In genomic region chr9:96437805-96438333, GRCm38 (mm10) we compare ENCODE assay signal across 9 mouse cellular contexts. TPM values are rescaled to one million over a fixed set of nuclear protein-coding genes. Genes with fewer than 3 reads are reported as not detected.
DNase-seq lines count a peak whose midpoint lies in the region; ATAC-seq and TF ChIP-seq lines count a peak whose summit lies in the region.
"Had no signal": no experiment of that assay in that cellular context is flagged by ENCODE, and none has a peak within 500 bp of the region (broad histone marks: within the 10 kb centered on the region; RNA-seq: fewer than 3 reads in every experiment).

No protein-coding gene starts in this region.

- peak; percentile 12 to 20 for DNase-seq in right cerebral cortex, adult 2 months (ENCODE audit: low spot score in 2 of 2)
- no peak for DNase-seq in right cerebral cortex, adult 18-20 months
- peak; percentile 67 for DNase-seq in embryonic facial prominence, embryonic 10.5 days (ENCODE audit: low spot score)
- peak; percentile 49 for DNase-seq in kidney, adult 9 months
- peak; percentile 74 for DNase-seq in neural tube, embryonic 11.5 days (ENCODE audit: low spot score)

- H3K27me3 ChIP-seq in embryonic facial prominence, embryonic 10.5 days (replicated peaks; ENCODE audit: low read depth, poor library complexity, severe bottlenecking), result peaks cover 64% of the 10 kb centered on the region
- no peaks in the 10 kb centered on the region for H3K27me3 ChIP-seq in heart, embryonic 11.5 days (ENCODE audit: control insufficient read depth, insufficient read depth, low read length)
- peaks cover 34% of the 10 kb centered on the region for H3K27me3 ChIP-seq in liver, embryonic 16.5 days (ENCODE audit: control insufficient read depth, insufficient read depth, low read depth, low read length)
- no peaks in the 10 kb centered on the region for H3K27me3 ChIP-seq in neural tube, embryonic 11.5 days (ENCODE audit: control insufficient read depth, insufficient read depth, low read length)
- no peaks in the 10 kb centered on the region for H3K27me3 ChIP-seq in testis, adult 2 months (ENCODE audit: control insufficient read depth, insufficient read depth, low read length)

- peak overlapping the region; percentile 83 for H3K4me2 ChIP-seq in heart, embryonic 11.5 days
- peak overlapping the region; percentile 34 for H3K4me2 ChIP-seq in liver, embryonic 16.5 days (ENCODE audit: low read depth, low read length)
- peak overlapping the region; percentile 74 for H3K4me2 ChIP-seq in neural tube, embryonic 11.5 days (ENCODE audit: low read depth)

- H3K4me1 ChIP-seq in embryonic facial prominence, embryonic 10.5 days, result peaks cover 34% of the 10 kb centered on the region
- peaks cover 31% of the 10 kb centered on the region for H3K4me1 ChIP-seq in heart, embryonic 11.5 days (ENCODE audit: control insufficient read depth, insufficient read depth, low read length)
- peaks cover 8% of the 10 kb centered on the region for H3K4me1 ChIP-seq in liver, embryonic 16.5 days (ENCODE audit: control insufficient read depth, low read depth, low read length)
- H3K4me1 ChIP-seq in neural tube, embryonic 11.5 days (ENCODE audit: control insufficient read depth, insufficient read depth, low read length), result peaks cover 8% of the 10 kb centered on the region; the same call in 1 of the 2 replicates
- peaks cover 15% of the 10 kb centered on the region for H3K4me1 ChIP-seq in testis, adult 2 months (ENCODE audit: control insufficient read depth, insufficient read depth, low read length)

- ATAC-seq in heart, embryonic 11.5 days (replicated peaks; ENCODE audit: insufficient number of reproducible peaks, low FRiP score, low TSS enrichment), result peak; percentile 69
- peak; percentile 76 for ATAC-seq in liver, embryonic 16.5 days (ENCODE audit: low read depth)
- peak; percentile 48 for ATAC-seq in neural tube, embryonic 11.5 days (ENCODE audit: insufficient read depth, low FRiP score, low TSS enrichment)

- H3K9ac ChIP-seq in heart, embryonic 11.5 days (ENCODE audit: low read depth, low read length), result peak overlapping the region; percentile 82
- peak overlapping the region; percentile 52 for H3K9ac ChIP-seq in liver, embryonic 16.5 days (ENCODE audit: low read depth, low read length)
- peak overlapping the region; percentile 64 for H3K9ac ChIP-seq in neural tube, embryonic 11.5 days (ENCODE audit: low read length)

- no peak for TF ChIP-seq CTCF in testis, adult 2 months (IDR thresholded peaks at IDR 0.05; ENCODE audit: control insufficient read depth, insufficient read depth, insufficient replicate concordance, low read depth, low read length)

- peak overlapping the region; percentile 83 for H3K27ac ChIP-seq in embryonic facial prominence, embryonic 10.5 days (replicated peaks)
- peak overlapping the region; percentile 89 for H3K27ac ChIP-seq in heart, embryonic 11.5 days (ENCODE audit: low read depth, low read length)
- H3K27ac ChIP-seq in liver, embryonic 16.5 days (ENCODE audit: low read length), result peak overlapping the region; percentile 64
- H3K27ac ChIP-seq in neural tube, embryonic 11.5 days (ENCODE audit: low read depth, low read length), result 0 out of 2 replicates have a peak overlapping the region, but pooled peaks have one; percentile 0
- H3K27ac ChIP-seq in testis, adult 2 months (ENCODE audit: control insufficient read depth, insufficient read depth, low read depth, low read length), result peak overlapping the region; percentile 78

- H3K36me3 ChIP-seq in embryonic facial prominence, embryonic 10.5 days (replicated peaks), result no peaks in the 10 kb centered on the region
- no peaks in the 10 kb centered on the region for H3K36me3 ChIP-seq in heart, embryonic 11.5 days (ENCODE audit: control insufficient read depth, insufficient read depth, low read length)
- no peaks in the 10 kb centered on the region for H3K36me3 ChIP-seq in liver, embryonic 16.5 days (ENCODE audit: control insufficient read depth, insufficient read depth)
- no peaks in the 10 kb centered on the region for H3K36me3 ChIP-seq in neural tube, embryonic 11.5 days (ENCODE audit: control insufficient read depth, insufficient read depth, low read length)
- no peaks in the 10 kb centered on the region for H3K36me3 ChIP-seq in testis, adult 2 months (ENCODE audit: control insufficient read depth, insufficient read depth, low read length)
- H3K36me3 ChIP-seq: G1E had no signal

- H3K4me3 ChIP-seq in embryonic facial prominence, embryonic 10.5 days, result peak overlapping the region; percentile 59
- peak overlapping the region; percentile 51 for H3K4me3 ChIP-seq in heart, embryonic 11.5 days (ENCODE audit: low read depth, low read length)
- H3K4me3 ChIP-seq in liver, embryonic 16.5 days (ENCODE audit: low read depth, low read length), result peak overlapping the region; percentile 38
- peak overlapping the region; percentile 32 for H3K4me3 ChIP-seq in neural tube, embryonic 11.5 days (ENCODE audit: low read depth, low read length)
- H3K4me3 ChIP-seq in testis, adult 2 months (ENCODE audit: control insufficient read depth, low read depth, low read length), result peak overlapping the region; percentile 32

- peak; percentile 39; the same call in 1 of the 2 replicates for TF ChIP-seq POLR2A in testis, adult 2 months (IDR thresholded peaks at IDR 0.05; ENCODE audit: control insufficient read depth, low read depth, low read length)

- H3K9me3 ChIP-seq in embryonic facial prominence, embryonic 10.5 days, result no peaks in the 10 kb centered on the region
- no peaks in the 10 kb centered on the region for H3K9me3 ChIP-seq in heart, embryonic 11.5 days (replicated peaks; ENCODE audit: control insufficient read depth, low read length)
- no peaks in the 10 kb centered on the region for H3K9me3 ChIP-seq in liver, embryonic 16.5 days (replicated peaks; ENCODE audit: control insufficient read depth, low read length)
- H3K9me3 ChIP-seq in neural tube, embryonic 11.5 days (ENCODE audit: control insufficient read depth, low read length), result no peaks in the 10 kb centered on the region
- H3K9me3 ChIP-seq: G1E had no signal

- WGBS in embryonic facial prominence, embryonic 10.5 days, result under 1% methylated on average over 25 of the region's 25 CpGs
- WGBS in heart, embryonic 11.5 days (ENCODE audit: insufficient replicate concordance), result under 1% methylated on average over 25 of the region's 25 CpGs
- WGBS in liver, embryonic 16.5 days (ENCODE audit: insufficient replicate concordance), result 1% methylated on average over 25 of the region's 25 CpGs
- under 1% methylated on average over 25 of the region's 25 CpGs for WGBS in neural tube, embryonic 11.5 days

RNA-seq across cellular contexts. Expression of gene Rnf7, which starts 40.6 kb away (rescaled TPM):
- polyA plus RNA-seq in embryonic facial prominence, embryonic 10.5 days (2016; fragmentation: Nextera tagmentation; extraction: Ambion mirVana), result 264 and 272 TPM in 2 replicates
- polyA plus RNA-seq in heart, embryonic 11.5 days (2014; fragmentation: Nextera tagmentation; extraction: Ambion mirVana), result 261 and 268 TPM in 2 replicates
- polyA plus RNA-seq in liver, embryonic 16.5 days (2015; fragmentation: Nextera tagmentation; extraction: Ambion mirVana), result 52.9 and 57.1 TPM in 2 replicates
- 265 and 278 TPM in 2 replicates for polyA plus RNA-seq in neural tube, embryonic 11.5 days (2014; fragmentation: Nextera tagmentation; extraction: Ambion mirVana)
- 321 and 364 TPM in 2 replicates for polyA plus RNA-seq in testis, adult 2 months (2012; rRNA removed)

Comparison
In these comparisons a context has a peak if more than half of its experiments do, and no peak if none do; other contexts are left out.
1. H3K27ac ChIP-seq: peak in every context shown above with its lines; median percentile 89 in heart, embryonic 11.5 days; 83 in embryonic facial prominence, embryonic 10.5 days; 78 in testis, adult 2 months; 64 in liver, embryonic 16.5 days; 0 in neural tube, embryonic 11.5 days.